Mouse (Mus musculus): ENCODE results near the gene Tpd52l2.
"Not testable (repeated sequence)": the region's sequence is repeated elsewhere in the genome, so short reads cannot be mapped to it uniquely, and the experiment has no call there.

Gene Tpd52l2

DNA sequence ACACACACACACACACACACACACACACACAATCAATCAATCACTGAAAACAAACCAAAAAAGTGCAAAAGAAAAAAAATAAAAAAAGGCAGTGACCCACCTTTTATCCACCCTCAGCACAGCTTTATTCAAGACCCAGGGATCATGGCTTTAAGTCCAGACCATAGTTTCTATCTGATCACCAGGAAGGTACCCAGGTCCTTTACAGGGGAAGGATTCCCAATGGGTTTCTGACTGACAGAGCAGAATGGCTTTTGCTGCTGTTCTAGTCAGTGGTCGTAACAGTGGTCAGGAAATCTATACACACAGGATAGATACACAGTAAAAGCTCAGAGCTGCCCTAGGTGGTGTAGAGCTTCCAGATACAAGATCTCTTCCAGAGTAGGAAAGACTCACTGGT is 11.2 kb upstream of the Tpd52l2 start:
- no peak for DNase-seq (ENCODE audit: extremely low spot score, low read depth, low spot score)

- no peak for DNase-seq (ENCODE audit: extremely low spot score, low read depth, low spot score)
Observed at GRCm38 (mm10) chr2:181487338-181488277, 9.3 kb upstream of the Tpd52l2 start.

DNA sequence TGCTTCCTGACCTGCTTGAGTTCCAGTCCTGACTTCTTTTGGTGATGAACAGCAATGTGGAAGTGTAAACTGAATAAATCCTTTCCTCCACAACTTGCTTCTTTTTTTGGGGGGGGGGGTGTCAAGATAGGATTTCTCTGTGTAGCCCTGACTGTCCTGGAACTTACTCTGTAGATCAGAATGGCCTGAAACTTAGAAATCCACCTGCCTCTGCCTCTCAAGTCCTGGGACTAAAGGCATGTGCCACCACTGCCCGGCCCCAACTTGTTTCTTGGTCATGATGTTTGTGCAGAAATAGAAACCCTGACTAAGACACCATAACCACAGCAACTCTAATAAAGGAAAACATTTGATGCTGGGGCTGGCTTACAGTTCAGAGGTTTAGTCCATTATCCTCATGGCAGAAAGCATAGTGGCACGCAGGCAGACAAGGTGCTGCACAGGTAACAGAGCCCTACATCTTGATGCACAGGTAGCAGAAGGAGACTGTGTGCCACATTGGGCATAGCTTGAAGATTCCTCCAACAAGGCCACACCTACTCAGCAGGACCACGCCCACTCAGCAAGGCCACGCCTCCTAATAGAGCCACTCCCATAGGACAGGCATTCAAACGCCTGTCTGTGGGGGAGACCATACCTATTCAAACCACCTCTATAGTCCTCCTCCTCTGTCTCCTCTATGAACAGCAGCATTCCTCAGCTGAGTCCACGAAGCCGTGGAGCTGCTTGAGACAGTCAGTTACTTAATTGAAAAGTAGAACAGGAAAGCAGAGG is 5.3 kb upstream of the Tpd52l2 start:
- DNase-seq (ENCODE audit: extremely low spot score, low read depth, low spot score) = no peak

GRCm38 (mm10) chr2:181492206-181492605 is 4.7 kb upstream of the Tpd52l2 start:
- no peak for DNase-seq (ENCODE audit: extremely low spot score, low read depth, low spot score)

DNA sequence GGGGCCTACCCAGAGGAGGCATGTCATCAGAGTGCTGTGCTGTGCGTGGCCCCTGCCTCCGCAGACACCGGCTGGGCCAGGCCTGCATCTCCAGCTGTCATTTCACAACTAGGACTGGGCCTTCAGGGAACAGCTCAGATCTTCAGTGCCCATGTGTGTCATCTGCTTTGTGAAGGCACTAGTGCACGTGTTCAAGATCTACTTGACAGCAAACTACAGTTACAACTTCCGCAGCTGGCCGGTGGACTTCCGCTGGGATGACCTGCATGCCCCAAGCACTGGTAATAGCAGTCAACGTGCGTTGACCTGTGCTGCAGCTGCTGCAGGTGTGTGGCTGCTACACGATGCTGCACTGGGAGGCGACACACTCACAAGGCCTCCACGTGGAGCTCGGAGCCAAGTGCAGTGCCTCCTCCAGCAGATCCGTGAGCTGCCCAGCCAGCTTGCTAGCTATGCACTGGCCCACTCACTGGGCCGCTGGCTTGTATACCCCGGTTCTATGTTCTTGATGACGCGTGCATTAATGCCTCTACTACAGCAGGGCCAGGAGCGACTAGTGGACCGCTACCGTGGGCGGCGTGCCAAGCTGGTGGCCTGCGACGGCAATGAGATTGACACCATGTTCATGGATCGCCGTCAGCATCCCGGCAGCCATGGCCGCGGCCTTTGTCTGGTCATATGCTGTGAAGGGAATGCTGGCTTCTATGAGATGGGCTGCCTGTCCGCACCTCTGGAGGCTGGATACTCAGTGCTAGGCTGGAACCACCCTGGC is 3.6 kb upstream of the Tpd52l2 start, which contains the start of gene Abhd16b:
Abhd16b (plus strand) TSS at position 51 of the 772 bp plus-strand sequence.
- DNase-seq (ENCODE audit: extremely low spot score, low read depth, low spot score) = no peak

- DNase-seq (ENCODE audit: extremely low spot score, low read depth, low spot score) = no peak
Observed at GRCm38 (mm10) chr2:181494266-181494945, 2.5 kb upstream of the Tpd52l2 start.

GRCm38 (mm10) chr2:181495845-181496244 is 1.1 kb upstream of the Tpd52l2 start:
- not testable (repeated sequence) for DNase-seq (ENCODE audit: extremely low spot score, low read depth, low spot score)

DNA sequence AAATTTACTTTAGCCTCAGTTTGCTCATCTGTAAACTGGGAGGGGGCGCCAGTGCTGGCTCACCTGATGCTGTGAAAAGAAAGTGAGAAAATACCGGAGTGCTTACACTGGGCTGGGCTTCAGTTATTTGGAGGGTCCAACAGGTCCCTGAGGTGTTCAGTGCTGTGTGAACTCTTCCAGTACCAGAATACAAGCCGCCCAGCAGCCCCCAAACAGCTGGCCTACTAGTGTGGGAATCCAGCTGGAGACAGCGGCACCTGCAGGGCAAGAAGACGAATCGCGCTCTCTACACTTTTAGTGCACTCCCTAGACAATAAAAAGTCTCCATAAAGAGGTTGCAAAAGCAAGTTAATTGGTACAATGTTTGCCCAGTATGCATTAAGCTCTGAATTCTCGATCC is 661 bp upstream of the Tpd52l2 start:
- no peak for DNase-seq (ENCODE audit: extremely low spot score, low read depth, low spot score)

DNA sequence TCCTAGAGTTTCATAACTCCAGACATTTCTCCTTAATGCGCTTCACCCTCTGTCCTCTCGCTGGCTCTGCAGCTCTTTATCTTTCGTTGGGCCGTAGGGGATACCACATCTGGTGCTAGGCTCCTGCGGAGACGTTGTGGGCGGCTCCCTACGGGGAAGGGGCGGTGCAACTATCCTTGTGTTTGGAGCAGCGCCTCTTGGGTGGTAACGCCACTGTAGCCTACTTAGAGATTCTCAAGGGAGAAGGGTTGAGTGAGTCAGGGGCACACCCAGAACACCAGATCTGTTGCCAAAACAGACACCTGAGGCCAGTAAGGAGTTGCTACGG is 570 bp downstream of the Tpd52l2 start:
- DNase-seq (ENCODE audit: extremely low spot score, low read depth, low spot score) = no peak

- no peak for DNase-seq (ENCODE audit: extremely low spot score, low read depth, low spot score)
Observed at GRCm38 (mm10) chr2:181498644-181499043, 1.7 kb downstream of the Tpd52l2 start.

GRCm38 (mm10) chr2:181509191-181509590 is 12.2 kb downstream of the Tpd52l2 start:
- DNase-seq (ENCODE audit: extremely low spot score, low read depth, low spot score) = no peak

GRCm38 (mm10) chr2:181511231-181511630 is 14.3 kb downstream of the Tpd52l2 start:
- DNase-seq (ENCODE audit: extremely low spot score, low read depth, low spot score) = no peak

- no peak for DNase-seq (ENCODE audit: extremely low spot score, low read depth, low spot score)
Observed at GRCm38 (mm10) chr2:181519201-181519600, 22.3 kb downstream of the Tpd52l2 start.

GRCm38 (mm10) chr2:181520118-181520935 is 23.4 kb downstream of the Tpd52l2 start, which contains the start of gene Dnajc5:
TSS of gene Dnajc5 (plus strand) at chr2:181520485.
- DNase-seq (ENCODE audit: extremely low spot score, low read depth, low spot score) = peak; percentile 66

DNA sequence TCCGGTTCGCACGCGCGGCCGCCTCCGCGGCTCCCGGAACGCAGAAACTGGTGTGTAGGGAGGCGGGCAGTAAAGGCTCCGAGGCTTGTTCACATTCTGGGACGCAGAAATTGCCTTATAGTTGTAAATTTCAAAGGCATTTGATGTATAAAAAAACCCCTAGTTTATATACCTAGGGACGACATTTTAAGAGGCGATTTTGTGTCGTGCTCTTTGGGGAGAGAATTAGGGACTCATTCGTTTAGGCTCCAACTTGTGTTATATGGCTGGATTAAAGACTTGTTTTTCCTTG is 23.9 kb downstream of the Tpd52l2 start:
- DNase-seq (ENCODE audit: extremely low spot score, low read depth, low spot score) = no peak

DNA sequence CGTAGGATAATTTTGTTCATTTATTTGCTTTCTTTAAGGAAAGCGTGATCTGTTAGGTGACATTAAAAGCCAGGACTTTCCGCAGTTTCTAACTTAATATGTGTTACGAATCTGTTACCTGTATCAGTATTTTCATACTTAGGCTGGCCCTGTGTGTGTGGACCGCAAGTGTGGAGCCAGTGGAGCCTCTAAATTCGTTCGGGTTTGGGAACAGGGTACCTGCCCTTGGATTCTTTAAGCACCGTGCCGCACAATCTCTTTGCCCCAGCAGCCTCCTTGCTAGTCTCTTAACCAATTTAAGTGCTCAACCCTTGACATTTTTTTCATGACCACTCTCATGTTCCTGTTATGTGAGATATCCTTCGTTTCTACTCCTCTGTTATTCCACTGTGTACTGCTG is 24.5 kb downstream of the Tpd52l2 start:
- no peak for DNase-seq (ENCODE audit: extremely low spot score, low read depth, low spot score)

GRCm38 (mm10) chr2:181522811-181523210 is 25.9 kb downstream of the Tpd52l2 start:
- no peak for DNase-seq (ENCODE audit: extremely low spot score, low read depth, low spot score)

DNA sequence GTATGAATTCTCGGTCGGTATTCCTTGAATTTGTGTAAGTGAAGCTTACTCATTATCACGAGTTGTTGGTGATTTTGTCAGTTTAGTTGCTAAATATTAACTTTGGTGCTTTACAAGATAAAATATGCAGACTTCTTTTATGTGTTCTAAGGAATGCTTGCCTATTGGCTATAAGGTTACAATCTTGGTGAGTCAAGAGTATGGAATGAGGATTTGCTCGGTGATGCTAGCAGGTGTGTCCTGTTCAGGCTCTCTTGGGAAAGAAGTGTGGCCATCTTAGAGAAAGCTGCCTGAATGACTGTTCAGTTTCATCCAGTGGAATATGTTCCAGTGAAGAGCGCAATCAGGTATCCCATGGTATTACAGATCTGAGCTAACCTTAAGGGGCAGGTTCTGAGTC is 28.6 kb downstream of the Tpd52l2 start:
- no peak for DNase-seq (ENCODE audit: extremely low spot score, low read depth, low spot score)

DNA sequence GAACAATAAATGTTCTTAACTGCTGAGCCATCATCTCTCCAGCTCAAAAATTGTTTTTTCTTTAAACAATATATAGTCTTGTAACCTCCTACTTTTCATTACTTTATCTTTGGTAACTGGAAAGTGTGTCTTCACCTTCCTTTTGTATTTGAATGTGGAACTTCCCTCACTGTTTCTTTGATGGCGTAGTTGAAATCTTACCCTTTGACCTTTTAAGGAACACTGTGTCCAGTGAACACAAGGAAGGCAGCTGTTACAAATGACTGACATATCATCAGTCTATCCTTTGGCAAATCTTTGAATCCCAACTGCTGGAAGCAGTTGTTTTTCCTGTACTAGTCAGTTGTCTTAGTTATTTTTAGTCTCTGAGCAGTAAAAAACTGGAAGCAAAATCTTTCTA is 32.1 kb downstream of the Tpd52l2 start:
- DNase-seq (ENCODE audit: extremely low spot score, low read depth, low spot score) = no peak

GRCm38 (mm10) chr2:181532589-181532988 is 35.6 kb downstream of the Tpd52l2 start:
- DNase-seq (ENCODE audit: extremely low spot score, low read depth, low spot score) = no peak
